16 mouse cellular contexts compared by ENCODE assay signal in genomic region chr5:134085227-134085626, GRCm38 (mm10). TPM values are rescaled to one million over a fixed set of nuclear protein-coding genes. Genes with fewer than 3 reads are reported as not detected.
DNase-seq lines count a peak whose midpoint lies in the region; ATAC-seq and TF ChIP-seq lines count a peak whose summit lies in the region.
"Had no signal": no experiment of that assay in that cellular context is flagged by ENCODE, and none has a peak within 500 bp of the region (broad histone marks: within the 10 kb centered on the region; RNA-seq: fewer than 3 reads in every experiment).

No protein-coding gene starts in this region.

- peaks cover 0 to 28% of the 10 kb centered on the region in 2 experiments; a peak in 2 of 4 replicates for H3K4me1 ChIP-seq in CH12.LX (ENCODE audit: control insufficient read depth in 1 of 2, insufficient read depth in 2 of 2)
- H3K4me1 ChIP-seq: midbrain, embryonic 15.5 days had no signal

- H3K36me3 ChIP-seq in CH12.LX (replicated peaks in 1 of 2; ENCODE audit: control insufficient read depth in 1 of 2, insufficient read depth in 1 of 2, low read length in 1 of 2) = no peaks in the 10 kb centered on the region
- H3K36me3 ChIP-seq: heart, embryonic 15.5 days; hindbrain, embryonic 13.5 days; limb, embryonic 12.5 days; midbrain, embryonic 15.5 days had no signal

- no peak for TF ChIP-seq POLR2A in CH12.LX (IDR thresholded peaks at IDR 0.05; ENCODE audit: low read depth, low read length)

- dilution Hi-C loops in CH12.LX (cut with MboI; ENCODE audit: extremely low pct_ligation_motif_present, extremely low pct_unique_long_range_greater_than_20kb, low sequenced_read_pairs) = no loop called here

- no peak overlapping the region for H3K27ac ChIP-seq in layer of hippocampus, adult 2 months
- H3K27ac ChIP-seq in CH12.LX (ENCODE audit: insufficient read depth, low read depth) = no peak overlapping the region
- H3K27ac ChIP-seq: heart, embryonic 15.5 days; hindbrain, embryonic 13.5 days; limb, embryonic 12.5 days; midbrain, embryonic 15.5 days had no signal

- no peak overlapping the region for H3K9ac ChIP-seq in CH12.LX (ENCODE audit: insufficient read depth, low read depth)
- H3K9ac ChIP-seq: heart, embryonic 15.5 days; hindbrain, embryonic 13.5 days; limb, embryonic 12.5 days; midbrain, embryonic 15.5 days had no signal

- peak; percentile 43 for TF ChIP-seq CTCF in layer of hippocampus, adult 2 months (conservative IDR thresholded peaks at IDR 0.05)
- TF ChIP-seq CTCF in CH12.LX (conservative IDR thresholded peaks at IDR 0.05 in 1 of 2, IDR thresholded peaks at IDR 0.05 in 1 of 2; ENCODE audit: low read depth in 2 of 2, low read length in 2 of 2) = peak in 1 of 2 experiments; percentile 63; a peak in 2 of 4 replicates

- H3K27me3 ChIP-seq in CH12.LX (replicated peaks) = peaks cover 7% of the 10 kb centered on the region
- H3K27me3 ChIP-seq: heart, embryonic 15.5 days; midbrain, embryonic 15.5 days had no signal

- TF ChIP-seq RAD21 in CH12.LX (IDR thresholded peaks at IDR 0.05; ENCODE audit: low read depth, low read length) = peak; percentile 66

- in situ Hi-C loops in CH12.LX (cut with MboI; ENCODE audit: low pct_ligation_motif_present, low pct_unique_long_range_greater_than_20kb, low sequenced_read_pairs) = no loop called here

- DNase-seq in embryo, embryonic 10.5 days (ENCODE audit: low spot score) = peak; percentile 22
- no peak for DNase-seq in embryo, embryonic 10 days (ENCODE audit: low spot score)
- no peak for DNase-seq in layer of hippocampus, adult 2 months (ENCODE audit: low spot score in 2 of 2)
- no peak for DNase-seq in layer of hippocampus, adult 9-10 months (ENCODE audit: low spot score)
- DNase-seq in CH12.LX (ENCODE audit: extremely low read depth) (peak; percentile 39), adipocyte (ENCODE audit: low spot score) (peak; percentile 30)
- DNase-seq in heart, adult 9 months (ENCODE audit: low spot score in 2 of 2) = no peak
- DNase-seq: adrenal gland, adult 2 months; gastrocnemius, postnatal 36 days; kidney, adult 8-10 months; thymus, adult 2 months had no signal

- H3K9me3 ChIP-seq in CH12.LX (replicated peaks; ENCODE audit: low read length) = no peaks in the 10 kb centered on the region
- H3K9me3 ChIP-seq: heart, embryonic 15.5 days; hindbrain, embryonic 13.5 days; limb, embryonic 12.5 days; midbrain, embryonic 15.5 days had no signal

- no peak for TF ChIP-seq EP300 in CH12.LX (IDR thresholded peaks at IDR 0.05; ENCODE audit: low read length)

- H3K4me2 ChIP-seq in CH12.LX (ENCODE audit: insufficient read depth, low read depth, poor library complexity, severe bottlenecking) = no peak overlapping the region
- H3K4me2 ChIP-seq: heart, embryonic 15.5 days; hindbrain, embryonic 13.5 days; limb, embryonic 12.5 days; midbrain, embryonic 15.5 days had no signal

- ATAC-seq in erythroblast, adult 5-6 weeks (replicated peaks; ENCODE audit: low FRiP score, poor library complexity, severe bottlenecking) = no peak
- ATAC-seq: midbrain, embryonic 15.5 days had no signal

- H3K4me3 ChIP-seq in layer of hippocampus, adult 2 months = no peak overlapping the region
- H3K4me3 ChIP-seq in CH12.LX (replicated peaks in 1 of 3; ENCODE audit: low read depth in 2 of 3, low read length in 2 of 3, poor library complexity in 1 of 3) = no peak overlapping the region
- H3K4me3 ChIP-seq: heart, embryonic 15.5 days; hindbrain, embryonic 13.5 days; limb, embryonic 12.5 days; midbrain, embryonic 15.5 days had no signal

- H3K79me2 ChIP-seq in CH12.LX (replicated peaks; ENCODE audit: control insufficient read depth, extremely low read depth, insufficient read depth, poor library complexity, severe bottlenecking) = no peaks in the 10 kb centered on the region

TF ChIP-seq in CH12.LX, 34 proteins besides CTCF, POLR2A, EP300 and RAD21:
- TF ChIP-seq SMC3 (IDR thresholded peaks at IDR 0.05; ENCODE audit: low read depth, low read length) (peak; percentile 55), HCFC1 (IDR thresholded peaks at IDR 0.05; ENCODE audit: low read depth, low read length) (no peak)

RNA-seq across cellular contexts. Expression of gene Castor2, which starts 14.3 kb away (rescaled TPM):
- total RNA-seq in layer of hippocampus, adult 2 months (2021) = 10 to 100 TPM; 67.5 to 69.4 TPM
- total RNA-seq in CH12.LX (2012; rRNA removed) (1.2 and 1.3 TPM in 2 replicates), CH12.LX (2014; rRNA removed) (0.31 and 0.35 TPM in 2 replicates)
- 3.8 and 3.9 TPM in 2 replicates for polyA plus RNA-seq in CH12.LX (2012; ENCODE audit: insufficient read length, low read depth)
- 1.3 TPM in 1 of 2 replicates, not detected in the other for total RNA-seq in erythroblast, adult 5-6 weeks (2015; ENCODE audit: low replicate concordance)
- 0.09 and 0.28 TPM in 2 replicates for total RNA-seq in erythroblast, adult 5-6 weeks (2017; ENCODE audit: low replicate concordance)

Comparison
In these comparisons a context has a peak if more than half of its experiments do, and no peak if none do; other contexts are left out.
1. DNase-seq: peak in embryo, embryonic 10.5 days (single experiment), CH12.LX (single experiment) and adipocyte (single experiment); none in embryo, embryonic 10 days (single experiment), layer of hippocampus, adult 2 months (0 of 2), layer of hippocampus, adult 9-10 months (single experiment) and heart, adult 9 months (0 of 2).
2. RNA of gene Castor2, which starts 14.3 kb away (total RNA-seq): 67.5 to 69.4 TPM in layer of hippocampus, adult 2 months; 0.09 to 1.3 TPM in erythroblast, adult 5-6 weeks and 0.31 to 1.3 TPM in CH12.LX; every median in the first group is over 10 times any median in the second.